Mouse (Mus musculus) activated CD4-positive, CD25-positive, alpha-beta regulatory T cell, adult 4 months (primary cell): ENCODE measurements around the gene Ptpn4. TPM values are rescaled to one million over a fixed set of nuclear protein-coding genes. Genes with fewer than 3 reads are reported as not detected.

Experiments used
- ATAC-seq: one replicate; pipeline ENCODE4 v1.8.0; 2017
- polyA plus RNA-seq, 2 experiments: library from polyadenylated mRNA; unstranded; fragments of 100-300 nt; shearing (Covaris generic); gene quantifications; one replicate each; pipeline ENCODE4 v1.2.1; 2017

Ptpn4 gene
- 1 to 10 TPM; 5.5 to 6.5 TPM for polyA plus RNA-seq

DNA sequence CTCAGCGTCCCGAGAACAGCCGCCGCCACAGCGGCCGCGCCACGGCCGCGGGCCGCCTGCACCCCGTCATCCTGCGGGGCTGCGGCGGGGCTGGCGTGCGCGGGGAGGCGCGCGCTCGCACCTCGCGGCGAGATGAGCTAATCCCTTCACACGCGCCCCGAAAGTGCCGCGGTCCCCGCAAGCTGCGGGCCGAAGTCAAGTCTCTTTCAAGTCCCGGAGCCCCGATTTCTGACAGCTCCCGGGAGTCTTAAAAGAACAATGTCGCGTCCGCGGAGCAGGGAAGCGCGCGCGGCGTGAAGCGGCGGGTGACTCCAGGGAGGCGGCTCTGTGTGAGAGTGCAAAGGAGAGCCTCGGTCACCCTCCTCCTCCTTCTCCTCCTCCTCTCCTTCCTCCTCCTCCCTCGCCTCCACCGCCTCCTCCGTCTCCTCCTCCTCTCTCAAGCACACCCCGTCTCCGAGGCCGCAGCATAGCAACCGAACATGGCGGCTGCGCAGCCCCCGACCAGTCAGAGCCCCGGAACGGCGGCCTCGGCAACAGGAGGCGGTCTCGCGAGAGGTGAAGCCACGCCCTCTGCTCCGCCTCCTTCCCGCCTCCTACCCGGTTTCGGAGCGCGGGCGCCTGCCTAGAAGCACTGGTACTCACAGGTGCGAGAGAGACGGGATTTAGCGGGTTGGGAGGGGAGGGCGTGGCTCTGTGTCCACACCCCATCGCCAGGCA, at the start of gene Ptpn4:
Gene Ptpn4 (minus strand): TSS at position 579 of the 717 bp plus-strand sequence.
- ATAC-seq: peak; percentile 97

- ATAC-seq: no peak
Measured at GRCm38 (mm10) chr1:119886320-119886719, 48.9 kb upstream of the Ptpn4 start.

DNA sequence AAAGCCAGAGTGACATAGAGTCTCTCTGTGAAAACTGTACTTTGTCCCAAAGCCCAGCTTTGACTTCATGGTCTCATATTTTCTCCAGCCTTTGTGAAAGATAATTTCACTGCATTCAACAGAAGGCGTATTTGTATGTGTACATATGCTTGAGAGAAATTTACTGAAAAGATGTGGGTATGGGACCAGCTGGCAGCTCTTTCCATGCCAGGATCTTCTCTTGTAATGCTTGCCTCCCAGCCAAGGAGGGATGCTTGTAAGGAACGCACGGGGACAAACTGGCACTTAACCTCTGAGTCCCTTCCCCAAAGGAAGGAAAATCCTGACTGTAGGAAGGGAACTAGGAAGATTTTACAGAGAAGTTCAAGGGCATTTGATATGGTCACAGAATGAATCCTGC, 46.9 kb upstream of the Ptpn4 start:
- no peak for ATAC-seq

- ATAC-seq: no peak
Measured at GRCm38 (mm10) chr1:119878909-119879308, 41.5 kb upstream of the Ptpn4 start.

GRCm38 (mm10) chr1:119877469-119877868, 40.1 kb upstream of the Ptpn4 start:
- no peak for ATAC-seq

DNA sequence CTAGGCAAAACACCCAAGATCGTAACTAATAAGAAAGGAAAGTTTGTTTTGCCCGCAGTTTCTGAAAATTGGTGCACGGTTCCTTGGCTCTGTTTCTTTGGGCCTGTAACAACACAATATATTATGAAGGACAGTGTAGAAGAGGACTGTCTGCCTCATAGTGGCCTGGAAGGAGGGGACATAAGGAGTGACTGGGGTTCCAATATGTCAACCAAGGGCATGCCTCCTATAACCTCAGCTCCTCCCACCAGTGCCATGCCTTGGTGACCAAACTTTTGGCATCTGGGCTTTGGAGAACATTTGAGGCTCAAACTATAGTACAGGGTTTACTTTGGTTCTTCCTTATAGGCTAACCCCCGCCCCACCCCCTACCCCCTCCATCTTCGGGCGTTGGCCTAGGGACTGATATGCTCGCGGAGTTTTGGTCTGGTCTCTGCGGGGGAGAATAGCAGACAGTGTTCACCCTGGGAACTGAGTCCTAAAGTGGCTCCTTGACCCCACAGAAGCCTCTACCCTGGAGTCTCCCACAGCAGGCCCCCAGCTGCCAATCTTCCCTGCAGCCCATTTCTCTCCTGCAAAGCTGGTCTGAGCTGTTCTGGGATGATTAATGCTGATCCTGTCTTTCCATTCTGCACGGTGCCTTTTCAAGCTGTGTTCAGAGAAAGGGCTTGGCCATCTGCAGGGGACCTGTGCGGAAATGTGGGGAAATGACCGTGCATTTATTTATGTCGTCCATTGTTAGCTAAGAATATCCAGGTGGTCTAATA, 31.2 kb upstream of the Ptpn4 start:
- no peak for ATAC-seq

GRCm38 (mm10) chr1:119867300-119867699, 29.9 kb upstream of the Ptpn4 start:
- ATAC-seq: no peak

DNA sequence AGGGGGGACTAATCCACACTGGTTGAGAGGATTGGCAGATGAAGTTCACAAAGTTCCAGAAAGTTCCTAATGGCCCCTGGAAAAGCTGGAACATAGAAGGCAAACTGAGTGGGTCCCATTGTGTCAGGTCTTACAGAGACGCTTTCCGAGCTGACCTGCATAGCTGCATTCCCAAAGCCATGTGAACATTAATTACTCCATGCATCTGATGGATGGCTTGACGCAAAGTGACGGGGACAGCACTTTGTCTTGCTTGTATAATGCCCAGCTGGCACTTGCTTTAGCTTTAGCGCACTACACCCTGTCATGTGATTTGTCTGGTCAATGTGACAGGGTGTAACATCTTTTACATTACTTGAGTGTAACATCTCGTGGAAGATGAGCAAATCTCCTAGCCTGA, 27.9 kb upstream of the Ptpn4 start:
- ATAC-seq: no peak

DNA sequence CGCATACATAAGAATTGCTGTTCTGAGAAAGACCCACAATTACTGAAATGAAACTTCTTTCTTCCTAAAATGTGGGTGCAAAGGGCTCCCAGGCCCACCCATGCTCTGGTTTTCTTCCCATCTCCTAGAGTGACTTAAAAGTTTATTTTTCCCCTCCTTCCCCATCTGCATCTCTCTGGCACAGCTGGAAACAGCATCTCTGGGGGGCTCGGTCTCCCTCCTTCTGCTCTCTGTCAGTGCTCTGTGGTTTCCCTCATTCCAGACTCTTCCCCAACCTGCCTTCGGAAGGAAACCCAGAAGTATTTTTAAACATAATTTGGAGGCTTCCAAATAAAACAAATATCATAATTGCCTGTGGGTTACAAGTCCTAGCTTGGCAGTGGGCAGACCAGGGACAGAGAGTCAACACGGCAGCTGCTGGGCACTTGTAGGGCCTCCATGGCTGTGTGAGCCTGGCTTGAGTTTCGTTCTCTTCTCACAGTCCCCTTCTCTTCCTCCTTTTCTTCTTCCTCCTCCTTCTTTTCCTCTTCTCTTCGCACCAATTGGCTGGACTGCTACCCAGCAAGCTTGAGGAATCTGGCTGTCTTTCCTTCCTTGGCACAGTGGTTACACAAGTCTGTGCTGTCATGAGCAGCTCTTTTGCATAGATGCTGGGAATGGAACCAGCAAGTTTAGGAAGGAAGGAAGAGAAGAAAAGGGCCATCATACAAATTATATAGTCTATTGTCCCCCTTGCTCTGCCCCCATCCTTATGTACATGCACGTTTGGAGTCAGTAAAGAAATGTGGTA, 26.3 kb upstream of the Ptpn4 start:
- no peak for ATAC-seq

DNA sequence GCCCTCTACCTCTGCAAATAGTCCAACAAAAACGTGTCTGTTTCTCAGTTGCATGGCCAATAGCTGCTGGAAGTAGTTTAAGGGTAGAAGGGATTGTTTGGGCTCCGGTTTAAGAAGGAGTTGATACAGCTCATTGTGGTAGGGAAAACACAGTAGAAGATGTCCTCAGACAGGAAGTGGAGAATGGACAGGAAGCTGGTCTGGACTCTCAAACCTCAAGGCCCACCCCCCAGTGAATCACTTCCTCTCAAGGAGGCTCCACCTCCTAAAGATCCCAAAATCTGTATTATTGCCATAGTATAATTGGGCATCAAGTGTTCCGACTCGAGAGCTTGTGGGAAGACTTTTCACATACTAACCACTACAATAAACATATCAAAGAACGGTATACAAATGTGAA, 22.2 kb upstream of the Ptpn4 start:
- ATAC-seq: no peak

GRCm38 (mm10) chr1:119852980-119853379, 15.6 kb upstream of the Ptpn4 start:
- no peak for ATAC-seq

GRCm38 (mm10) chr1:119852339-119852738, 14.9 kb upstream of the Ptpn4 start:
- no peak for ATAC-seq

DNA sequence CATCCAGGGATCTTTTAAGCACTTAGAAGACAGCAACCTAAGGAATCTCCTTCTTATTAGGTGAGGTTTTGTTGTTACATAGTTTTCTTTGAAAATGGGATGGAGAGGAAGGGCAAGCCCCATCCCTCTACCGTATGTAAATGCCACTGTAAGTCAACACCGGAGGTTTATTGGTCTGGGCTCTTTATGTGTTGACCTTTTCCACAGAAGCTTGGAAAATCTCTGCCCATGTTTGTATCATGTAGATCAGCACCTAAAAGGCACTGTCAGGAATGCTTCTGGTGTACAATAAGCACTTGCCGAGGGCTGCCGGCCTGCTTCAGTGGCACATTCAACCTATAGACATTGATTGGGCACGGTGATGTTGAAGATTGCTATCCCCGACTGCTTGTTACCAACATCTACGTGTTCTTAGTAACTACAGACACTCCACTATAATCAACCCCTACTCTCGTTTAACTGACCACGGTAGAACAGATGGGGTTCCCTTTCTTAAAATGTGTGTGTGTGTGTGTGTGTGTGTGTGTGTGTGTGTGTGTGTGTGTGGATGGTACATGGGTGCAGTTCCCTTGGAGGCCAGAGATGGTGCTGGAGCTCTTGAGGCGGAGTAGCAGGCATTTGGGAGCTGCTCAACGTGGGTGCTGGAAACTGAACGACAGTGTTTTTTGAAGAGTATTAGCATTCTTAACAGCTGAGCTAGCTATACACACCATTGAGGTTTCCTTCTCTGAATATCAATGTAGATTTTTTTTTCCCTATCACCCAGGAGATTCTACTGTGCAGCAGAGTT, 11.9 kb upstream of the Ptpn4 start:
- no peak for ATAC-seq

- ATAC-seq: no peak
Measured at GRCm38 (mm10) chr1:119845321-119845720, 7.9 kb upstream of the Ptpn4 start.

- ATAC-seq: no peak
Measured at GRCm38 (mm10) chr1:119843121-119843520, 5.7 kb upstream of the Ptpn4 start.

DNA sequence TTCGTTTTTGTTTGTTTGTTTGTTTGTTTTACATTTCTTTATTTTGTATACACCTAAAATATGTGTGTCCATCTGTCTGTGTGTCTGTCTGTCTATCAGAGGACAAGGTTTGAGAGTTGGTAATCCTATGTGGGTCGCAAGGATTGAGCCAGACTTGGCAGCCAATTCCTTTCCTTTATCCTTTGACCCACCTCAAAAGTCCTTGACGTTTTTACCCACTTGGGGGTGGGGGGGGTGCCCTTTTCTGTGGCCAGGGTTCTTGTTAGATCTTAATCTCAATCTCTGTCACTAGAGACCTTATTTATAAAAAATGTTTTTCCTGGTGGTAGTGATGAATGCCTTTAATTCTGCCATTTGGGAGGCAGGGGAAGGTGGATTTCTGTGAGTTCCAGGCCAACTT, 828 bp upstream of the Ptpn4 start:
- ATAC-seq: no peak

DNA sequence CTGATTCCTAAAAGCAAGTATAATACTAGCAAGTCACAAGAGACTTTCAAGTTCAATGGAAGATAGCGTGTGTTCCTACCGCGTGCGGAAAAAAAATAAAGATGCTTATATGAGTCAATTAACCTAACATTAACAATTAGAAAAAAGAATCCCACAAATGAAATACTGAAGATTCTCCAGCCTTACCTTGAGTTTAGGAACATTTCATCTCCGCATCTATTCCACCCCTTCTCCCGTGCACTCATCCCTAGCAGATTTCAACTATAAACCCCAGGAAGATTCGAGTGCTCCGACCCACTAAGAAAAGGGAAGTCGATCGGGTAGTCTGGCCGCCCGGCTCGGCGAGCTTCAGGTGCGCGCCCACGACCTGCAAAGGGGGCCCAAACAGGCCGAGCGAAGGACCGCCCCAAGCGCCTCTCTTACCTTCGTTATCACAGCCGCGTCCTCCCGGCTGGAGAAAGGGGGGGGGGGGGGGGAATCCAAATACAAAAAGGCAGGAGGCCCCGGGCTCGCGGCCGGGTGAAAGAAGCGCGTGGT, 866 bp downstream of the Ptpn4 start:
- no peak for ATAC-seq

DNA sequence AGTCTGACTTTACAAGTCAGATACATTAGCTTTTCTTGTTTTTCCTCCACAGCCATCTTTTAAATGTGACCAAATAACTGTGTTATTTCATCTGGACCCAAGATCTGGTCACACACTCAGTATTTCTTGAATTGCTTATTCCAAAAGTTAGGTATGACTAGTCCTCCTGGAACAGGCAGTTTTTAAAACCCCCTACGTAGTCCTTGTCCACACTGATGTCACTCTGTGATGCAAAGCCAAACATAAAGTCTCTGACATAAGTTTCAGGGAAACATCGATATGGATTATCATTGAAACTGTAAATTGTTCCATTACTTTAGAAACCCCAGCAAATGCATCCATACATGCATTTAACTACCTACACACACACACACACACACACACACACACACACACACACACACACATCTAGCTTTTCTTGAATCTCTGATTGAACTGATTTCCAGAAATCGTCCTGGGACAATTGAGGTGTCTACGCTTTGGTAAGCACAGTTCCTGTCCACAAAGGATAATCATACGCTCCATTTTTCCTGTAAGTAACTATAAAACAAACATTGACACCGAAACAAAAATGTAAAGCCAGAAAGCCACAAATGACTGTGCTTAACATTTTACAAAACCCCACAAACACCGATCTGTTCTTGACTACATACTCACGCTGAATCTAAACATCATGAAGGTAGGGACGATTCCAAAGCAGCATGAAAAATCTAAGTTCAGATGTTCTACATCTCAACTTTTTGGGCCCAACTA, 1.5 kb downstream of the Ptpn4 start:
- ATAC-seq: no peak

DNA sequence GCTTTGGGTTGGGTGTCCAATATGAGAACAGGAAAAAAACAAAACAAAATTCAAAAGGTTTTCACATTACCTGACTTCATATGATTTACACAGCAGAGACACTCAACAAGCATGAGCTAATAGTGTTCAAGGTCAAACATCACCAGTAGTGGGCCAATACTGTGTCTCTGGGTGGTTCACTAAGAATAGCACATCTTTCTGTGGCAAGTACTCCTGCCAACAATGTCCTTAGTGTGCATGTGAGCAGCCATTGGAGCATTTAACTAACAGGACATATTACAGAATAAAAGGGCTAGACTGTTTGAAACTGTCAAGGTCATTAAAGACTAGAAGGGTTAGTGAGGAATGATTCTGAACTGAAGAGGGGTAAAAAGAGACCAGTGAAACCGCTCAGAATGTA, 9.3 kb downstream of the Ptpn4 start:
- ATAC-seq: no peak

- peak; percentile 65 for ATAC-seq
Measured at GRCm38 (mm10) chr1:119818704-119819103, 18.7 kb downstream of the Ptpn4 start.

- no peak for ATAC-seq
Measured at GRCm38 (mm10) chr1:119807707-119808106, 29.7 kb downstream of the Ptpn4 start.

DNA sequence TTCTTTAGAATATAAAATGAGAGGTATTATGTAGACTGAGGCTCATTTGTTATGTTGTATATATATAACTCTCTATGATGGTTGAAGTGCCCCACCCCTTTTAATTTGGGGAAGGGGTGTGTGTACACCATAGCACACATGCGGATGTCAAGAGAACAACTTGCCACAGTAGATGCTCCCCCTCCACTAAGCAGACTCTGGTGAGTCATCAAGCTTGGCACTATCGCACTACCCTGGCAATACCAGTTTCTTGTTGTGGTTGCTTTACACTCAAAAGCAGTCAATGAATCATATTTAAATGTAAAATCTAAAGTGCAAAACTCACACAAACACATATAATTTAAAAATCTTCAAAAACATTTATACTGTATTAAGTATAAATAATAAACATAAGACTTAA, 31.4 kb downstream of the Ptpn4 start:
- no peak for ATAC-seq
